Mouse (Mus musculus): Measurements from ENCODE around the gene Dgka. TPM values are rescaled to one million over a fixed set of nuclear protein-coding genes. Genes with fewer than 3 reads are reported as not detected.

Dgka gene
- polyA plus RNA-seq, 1 experiment from 2014 or later, result 4.7 TPM

Other genes with a start within 250 kb of the Dgka start
- gene Myl6b, start 246.2 kb downstream of the Dgka start, polyA plus RNA-seq (2014; fragmentation: Nextera tagmentation; extraction: Ambion mirVana), result 3.2 and 3.5 TPM in 2 replicates
- 9.9 and 16.1 TPM in 2 replicates for gene Esyt1, start 219.0 kb downstream of the Dgka start, polyA plus RNA-seq (2014; fragmentation: Nextera tagmentation; extraction: Ambion mirVana)
- gene Zc3h10, start 197.1 kb downstream of the Dgka start, polyA plus RNA-seq (2014; fragmentation: Nextera tagmentation; extraction: Ambion mirVana), result 11.3 and 13.5 TPM in 2 replicates
- gene Rpl41, start 195.6 kb downstream of the Dgka start, polyA plus RNA-seq (2014; fragmentation: Nextera tagmentation; extraction: Ambion mirVana), result 4,683 and 5,796 TPM in 2 replicates
- gene Pa2g4, start 178.9 kb downstream of the Dgka start, polyA plus RNA-seq (2014; fragmentation: Nextera tagmentation; extraction: Ambion mirVana), result 237 and 254 TPM in 2 replicates
- gene Erbb3, start 155.2 kb downstream of the Dgka start, polyA plus RNA-seq (2014; fragmentation: Nextera tagmentation; extraction: Ambion mirVana), result 5.1 and 11.8 TPM in 2 replicates
- 1,019 and 1,352 TPM in 2 replicates for gene Rps26, start 118.1 kb downstream of the Dgka start, polyA plus RNA-seq (2014; fragmentation: Nextera tagmentation; extraction: Ambion mirVana)
- 1.8 and 2.8 TPM in 2 replicates for gene Ikzf4, start 98.9 kb downstream of the Dgka start, polyA plus RNA-seq (2014; fragmentation: Nextera tagmentation; extraction: Ambion mirVana)
- 6.8 and 10.1 TPM in 2 replicates for gene Suox, start 70.8 kb downstream of the Dgka start, polyA plus RNA-seq (2014; fragmentation: Nextera tagmentation; extraction: Ambion mirVana)
- gene Rab5b, start 48.6 kb downstream of the Dgka start, polyA plus RNA-seq (2014; fragmentation: Nextera tagmentation; extraction: Ambion mirVana), result 34.9 and 54.6 TPM in 2 replicates
- gene Pmel, start 40.7 kb downstream of the Dgka start, polyA plus RNA-seq (2014; fragmentation: Nextera tagmentation; extraction: Ambion mirVana), result 1.0 and 2.6 TPM in 2 replicates
- gene Cdk2, start 39.8 kb downstream of the Dgka start, polyA plus RNA-seq (2014; fragmentation: Nextera tagmentation; extraction: Ambion mirVana), result 98.1 and 103 TPM in 2 replicates
- 41.3 and 55.4 TPM in 2 replicates for gene Pym1, start 3.0 kb upstream of the Dgka start, polyA plus RNA-seq (2014; fragmentation: Nextera tagmentation; extraction: Ambion mirVana)
- gene Mmp19, start 46.1 kb upstream of the Dgka start, polyA plus RNA-seq (2014; fragmentation: Nextera tagmentation; extraction: Ambion mirVana), result 0.24 and 0.60 TPM in 2 replicates
- gene Dnajc14, start 59.2 kb upstream of the Dgka start, polyA plus RNA-seq (2014; fragmentation: Nextera tagmentation; extraction: Ambion mirVana), result 25.8 and 36.9 TPM in 2 replicates
- 14.6 and 15.9 TPM in 2 replicates for gene Tmem198b, start 59.5 kb upstream of the Dgka start, polyA plus RNA-seq (2014; fragmentation: Nextera tagmentation; extraction: Ambion mirVana)
- 219 and 284 TPM in 2 replicates for gene Sarnp, start 72.5 kb upstream of the Dgka start, polyA plus RNA-seq (2014; fragmentation: Nextera tagmentation; extraction: Ambion mirVana)
- gene Ormdl2, start 76.8 kb upstream of the Dgka start, polyA plus RNA-seq (2014; fragmentation: Nextera tagmentation; extraction: Ambion mirVana), result 86.6 and 106 TPM in 2 replicates
- gene Gdf11, start 146.9 kb upstream of the Dgka start, polyA plus RNA-seq (2014; fragmentation: Nextera tagmentation; extraction: Ambion mirVana), result 7.2 and 8.7 TPM in 2 replicates
- gene Cd63, start 156.1 kb upstream of the Dgka start, polyA plus RNA-seq (2014; fragmentation: Nextera tagmentation; extraction: Ambion mirVana), result 479 and 521 TPM in 2 replicates
- gene Rdh5, start 178.0 kb upstream of the Dgka start, polyA plus RNA-seq (2014; fragmentation: Nextera tagmentation; extraction: Ambion mirVana), result 14.5 and 15.7 TPM in 2 replicates
- 219 and 258 TPM in 2 replicates for gene Bloc1s1, start 179.2 kb upstream of the Dgka start, polyA plus RNA-seq (2014; fragmentation: Nextera tagmentation; extraction: Ambion mirVana)
- gene Itga7, start 189.0 kb upstream of the Dgka start, polyA plus RNA-seq (2014; fragmentation: Nextera tagmentation; extraction: Ambion mirVana), result 0.77 and 1.3 TPM in 2 replicates
- gene Mettl7b, start 216.1 kb upstream of the Dgka start, polyA plus RNA-seq (2014; fragmentation: Nextera tagmentation; extraction: Ambion mirVana), result 0.21 and 1.4 TPM in 2 replicates
- not detected in 2 replicates for gene Olfr9, start 244.6 kb upstream of the Dgka start, polyA plus RNA-seq (2014; fragmentation: Nextera tagmentation; extraction: Ambion mirVana)